Mouse (Mus musculus): ENCODE data around the gene Arsg.
"Not testable (repeated sequence)": the region's sequence is repeated elsewhere in the genome, so short reads cannot be mapped to it uniquely, and the experiment has no call there.

Arsg gene

DNA sequence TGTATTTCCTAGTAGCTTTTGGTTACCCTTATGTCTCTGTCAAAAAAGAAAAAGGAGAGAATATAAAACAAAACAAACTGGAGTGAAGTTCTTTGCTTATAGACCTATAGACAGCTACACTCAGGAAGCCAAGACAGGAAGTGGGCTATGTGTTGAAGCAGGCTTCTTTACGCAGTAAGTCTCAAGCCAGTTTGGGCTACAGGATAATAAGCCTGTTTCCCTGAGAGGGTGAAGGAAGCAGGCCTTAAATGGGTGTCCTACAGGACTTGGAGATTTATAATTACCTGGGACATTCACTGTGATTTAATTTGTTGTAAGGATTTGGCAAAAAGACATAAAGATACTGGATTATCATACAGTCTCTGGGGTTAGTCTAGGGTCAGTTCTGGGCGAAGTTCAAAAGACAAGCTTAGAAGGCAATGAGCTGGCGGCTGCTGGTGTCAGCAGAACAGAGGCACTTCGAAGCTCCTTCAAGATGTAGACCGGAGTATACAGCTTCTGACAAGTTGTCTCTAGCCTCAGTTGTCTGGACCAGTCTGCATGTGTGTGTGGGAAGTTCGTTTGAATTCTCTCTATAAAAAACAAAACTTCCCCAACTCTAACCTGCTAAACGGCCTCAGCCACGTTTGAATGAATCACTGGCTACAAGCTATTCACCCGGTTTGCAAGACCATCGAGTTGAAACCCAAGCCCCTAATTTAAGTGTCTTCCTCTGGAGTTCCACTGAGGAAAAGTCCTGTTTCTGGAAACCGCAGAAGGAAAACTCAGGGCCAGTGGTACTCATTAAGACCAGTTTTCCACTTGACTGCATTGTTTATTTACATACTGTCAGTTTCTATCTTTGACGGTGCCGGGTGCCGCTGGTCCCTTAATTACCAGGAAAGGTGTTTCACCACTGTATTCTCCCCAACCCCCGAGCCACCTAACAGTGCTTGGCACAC lies 2.0 kb upstream of the Arsg start:
- DNase-seq: no peak

DNA sequence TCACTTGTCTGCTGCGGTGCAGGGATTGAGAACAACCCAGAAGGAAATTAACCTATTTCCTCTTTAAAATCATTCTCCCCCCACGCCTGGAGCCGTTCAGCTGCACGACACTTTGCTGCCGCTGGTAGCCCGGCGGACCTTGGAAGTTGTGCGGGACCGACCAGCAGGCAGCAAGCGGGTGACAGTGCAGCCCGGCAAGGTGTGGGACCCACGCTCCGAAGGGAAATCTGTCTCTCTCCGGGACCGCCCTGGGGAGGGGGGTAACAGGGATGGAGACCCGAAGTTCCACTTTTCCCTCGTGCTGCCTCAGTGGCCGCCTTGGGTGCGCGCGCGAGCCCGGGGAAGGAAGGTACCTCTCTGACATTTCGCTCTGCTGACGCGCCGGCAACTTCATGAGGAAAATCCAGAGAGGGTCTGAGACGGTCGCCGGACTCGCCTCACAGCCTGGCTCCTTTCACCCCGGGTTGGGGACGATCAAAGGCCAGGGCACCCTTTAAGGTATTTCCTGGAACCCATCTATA lies 943 bp upstream of the Arsg start:
- peak; percentile 44 to 51 for DNase-seq

DNA sequence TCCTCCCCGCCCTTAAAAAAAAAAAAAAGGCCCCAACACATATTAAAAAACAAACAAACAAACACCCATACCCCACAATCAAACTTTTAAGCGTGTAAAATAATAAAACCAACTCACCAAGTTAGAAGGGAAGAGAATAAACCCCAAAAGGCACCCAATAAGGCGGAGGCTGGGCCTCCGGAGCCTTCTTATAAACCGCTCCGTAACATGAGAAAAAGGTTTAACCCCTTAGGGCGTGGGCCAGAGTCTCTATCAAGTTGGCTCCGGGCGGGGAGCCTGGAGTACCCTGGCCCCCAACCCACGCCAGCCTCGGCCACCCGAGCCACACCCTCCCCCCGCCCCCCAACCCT lies 378 bp upstream of the Arsg start:
- DNase-seq: no peak

DNA sequence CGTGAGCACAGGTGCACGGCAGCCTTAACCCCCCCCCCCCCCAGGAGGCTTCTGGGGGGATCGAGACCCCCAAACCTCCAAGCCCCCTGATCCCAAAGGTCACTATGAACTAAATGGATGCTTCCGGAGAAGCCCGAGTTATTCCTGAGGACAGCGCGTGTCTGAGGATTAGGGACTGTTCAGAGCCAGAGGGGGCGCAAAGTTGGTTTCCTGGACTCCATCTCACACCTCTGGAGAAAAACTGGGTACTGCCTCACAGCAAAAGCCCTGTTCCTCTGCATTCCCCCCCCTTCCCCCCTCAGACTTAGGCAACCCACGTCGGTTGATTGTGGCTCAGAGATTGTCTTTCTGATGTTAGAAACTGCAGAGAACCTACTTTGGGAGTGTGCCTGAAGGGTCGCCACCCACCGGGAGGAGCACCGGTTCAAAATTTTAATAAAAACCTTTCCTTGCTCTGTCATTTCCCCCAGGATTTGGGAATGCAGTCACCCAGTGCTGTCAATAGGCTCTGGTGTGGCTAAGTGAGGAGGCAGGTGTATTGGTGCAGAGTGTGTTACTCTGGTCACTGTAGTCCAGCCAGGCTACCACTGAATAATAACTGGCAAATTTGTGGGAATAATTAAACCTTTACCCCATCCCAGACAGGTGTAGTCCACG lies 1.0 kb downstream of the Arsg start:
- peak in 1 of 2 experiments; percentile 20 for DNase-seq

DNA sequence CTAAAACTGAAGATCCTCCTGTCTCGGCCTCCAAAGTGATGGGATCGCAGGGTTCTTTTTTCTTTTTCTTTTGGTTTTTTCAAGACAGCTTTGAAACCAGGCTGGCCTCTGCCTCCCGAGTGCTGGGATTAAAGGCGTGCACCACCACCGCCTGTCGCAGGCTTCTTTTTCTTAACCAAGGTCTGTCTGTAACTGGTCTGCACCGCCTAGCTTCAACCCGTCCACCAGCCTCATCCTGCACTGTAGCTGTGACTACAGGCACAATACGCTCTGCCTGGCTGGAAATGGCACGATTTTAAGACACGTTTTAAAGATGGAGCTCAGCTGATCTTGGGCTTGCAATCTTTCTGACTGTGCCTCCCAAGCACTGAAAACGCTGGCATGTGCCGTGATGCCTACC lies 1.7 kb downstream of the Arsg start:
- DNase-seq: no peak

DNA sequence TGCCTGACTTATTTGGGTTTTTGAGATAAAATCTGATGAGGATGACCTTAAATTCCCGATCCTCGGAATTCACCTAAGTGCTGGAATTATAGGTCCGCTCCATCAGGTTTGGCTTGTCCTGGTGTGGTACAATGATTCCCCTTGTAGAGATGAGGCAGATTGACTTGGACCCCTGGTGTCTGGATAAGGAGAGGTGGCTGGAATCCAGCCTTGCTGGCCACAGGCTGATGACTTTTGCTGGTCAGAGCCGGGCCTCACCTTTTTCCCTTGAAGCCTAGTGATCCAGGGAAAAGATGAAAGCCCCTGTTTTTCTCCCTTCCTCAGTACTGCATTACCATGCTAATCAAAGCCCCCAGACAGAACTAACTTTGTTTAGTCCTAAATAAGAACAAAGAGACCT lies 2.5 kb downstream of the Arsg start:
- DNase-seq: peak in 1 of 2 experiments; percentile 31

DNA sequence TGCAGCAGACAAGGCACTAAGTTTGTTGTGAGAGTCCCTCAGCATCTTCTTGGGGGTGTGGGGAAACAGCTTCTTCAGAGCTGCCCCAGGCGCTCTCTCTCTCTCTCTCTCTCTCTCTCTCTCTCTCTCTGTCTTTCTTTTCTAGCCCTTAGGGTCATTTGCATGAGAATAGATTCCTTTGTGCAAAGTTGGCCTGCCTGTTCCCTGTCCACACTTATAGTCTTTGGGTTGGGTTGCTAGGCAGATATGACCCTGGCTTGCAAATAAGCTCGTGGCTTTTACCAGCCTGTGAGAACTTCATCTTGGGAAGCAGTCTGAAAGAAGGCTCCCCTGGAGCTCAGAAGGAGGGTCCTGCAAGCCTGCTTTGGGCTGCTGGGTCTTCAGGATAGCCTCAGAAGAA lies 3.1 kb downstream of the Arsg start:
- DNase-seq: no peak

DNA sequence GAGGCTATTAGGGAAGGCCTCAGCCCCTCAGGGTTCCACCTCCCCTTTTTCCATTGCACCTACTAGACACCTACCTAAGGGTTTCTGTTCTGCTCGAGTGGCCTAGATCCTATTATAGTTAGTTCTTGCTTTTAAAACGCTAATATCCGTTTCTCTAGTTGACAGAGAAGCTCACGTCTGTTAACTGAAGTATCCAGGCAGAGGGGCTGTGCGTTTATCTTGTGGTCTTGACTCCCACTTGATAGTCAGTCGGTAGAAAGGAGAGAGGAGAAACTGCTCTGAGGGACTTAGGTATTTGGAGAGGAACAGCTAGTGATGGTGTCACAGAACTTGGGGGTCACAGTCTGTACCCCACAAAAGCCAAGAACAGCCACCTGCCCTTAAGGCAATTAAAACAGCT lies 3.5 kb downstream of the Arsg start:
- DNase-seq: no peak

DNA sequence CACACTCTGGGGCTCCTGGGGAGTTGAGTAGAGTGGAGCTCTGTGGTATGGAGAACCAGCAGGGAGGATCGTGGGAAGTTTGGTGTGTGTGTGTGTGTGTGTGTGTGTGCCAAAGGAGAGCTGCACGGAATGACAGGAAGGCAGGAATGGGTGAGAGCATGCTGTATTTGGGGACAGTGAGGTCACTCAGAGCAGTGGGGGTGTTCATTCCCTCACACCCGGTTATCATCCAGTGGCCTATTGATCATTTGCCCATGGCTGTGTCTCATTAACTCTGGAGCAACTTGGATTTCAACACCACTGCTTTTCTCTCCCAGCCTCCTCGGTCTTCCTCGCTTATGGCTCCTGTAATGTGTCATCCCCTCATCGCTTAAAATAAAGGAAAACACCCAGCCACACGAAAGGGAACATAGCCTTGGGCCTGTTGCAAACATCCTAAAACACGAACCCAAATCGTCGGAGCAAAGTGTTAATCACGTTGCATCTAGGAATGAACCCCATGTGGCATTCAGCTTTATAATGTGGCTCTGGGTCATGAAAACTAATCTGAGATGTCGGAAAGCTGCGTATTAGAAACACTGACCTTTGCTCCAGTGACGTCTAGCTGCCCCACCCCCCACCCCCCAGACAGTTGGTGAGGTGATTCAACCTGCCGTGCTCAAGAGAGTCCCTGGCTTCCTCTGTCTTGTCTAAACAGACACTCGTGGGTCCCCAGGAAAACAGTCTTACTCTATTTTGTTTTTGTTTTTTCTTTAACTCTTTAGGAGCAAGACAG lies 4.6 kb downstream of the Arsg start:
- DNase-seq: no peak

DNA sequence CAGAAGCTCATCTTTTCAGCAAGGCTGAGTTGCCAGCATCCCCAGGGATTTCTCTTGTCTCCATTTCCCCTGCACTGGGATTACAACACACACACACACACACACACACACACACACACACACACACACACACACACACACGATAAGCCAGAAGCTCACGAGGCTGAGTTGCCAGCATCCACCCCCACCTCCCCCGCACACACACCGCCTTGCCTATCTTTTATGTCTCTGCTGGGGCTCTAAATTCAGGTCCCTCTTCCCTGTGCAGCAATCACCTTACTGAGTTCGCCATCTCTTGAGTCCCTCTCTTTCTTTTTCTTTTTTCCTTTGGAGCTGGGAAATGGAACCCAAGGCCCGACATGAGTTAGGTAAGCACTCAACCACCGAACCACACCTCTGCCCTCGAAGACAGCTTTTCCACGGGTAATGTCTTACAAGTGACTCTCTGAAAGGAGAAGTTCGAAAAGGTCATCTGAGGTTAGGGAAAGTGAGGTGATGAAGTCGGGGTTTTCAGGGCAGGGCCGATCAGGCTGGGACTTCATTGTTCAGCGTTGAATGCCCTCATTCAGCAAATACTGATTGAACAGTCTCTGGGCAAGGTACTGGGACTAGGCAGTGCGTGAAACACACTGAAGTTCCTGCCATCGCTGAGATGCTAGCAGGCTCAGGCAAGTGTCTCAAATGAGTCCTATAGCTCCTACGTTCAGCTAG lies 6.6 kb downstream of the Arsg start:
- no peak for DNase-seq

DNA sequence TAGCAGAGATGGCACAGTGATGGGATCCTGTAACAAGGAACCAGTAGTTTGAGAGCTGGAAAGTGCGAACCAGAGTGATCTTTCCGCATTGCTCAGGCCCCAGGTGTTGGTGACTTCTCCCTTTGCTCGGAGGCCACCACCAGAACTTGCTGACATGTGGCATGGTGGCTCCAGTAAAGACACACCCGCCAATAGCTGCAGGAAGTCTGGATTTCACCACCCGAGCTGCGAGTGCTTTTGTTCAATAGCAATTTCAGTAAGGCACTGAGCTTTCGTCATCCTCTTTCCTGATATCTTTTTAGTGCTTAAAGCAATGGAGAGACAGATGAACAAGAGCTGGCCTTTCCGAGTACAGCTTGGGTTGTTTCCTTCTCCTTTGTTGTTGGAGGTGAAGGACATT lies 7.3 kb downstream of the Arsg start:
- DNase-seq: no peak

DNA sequence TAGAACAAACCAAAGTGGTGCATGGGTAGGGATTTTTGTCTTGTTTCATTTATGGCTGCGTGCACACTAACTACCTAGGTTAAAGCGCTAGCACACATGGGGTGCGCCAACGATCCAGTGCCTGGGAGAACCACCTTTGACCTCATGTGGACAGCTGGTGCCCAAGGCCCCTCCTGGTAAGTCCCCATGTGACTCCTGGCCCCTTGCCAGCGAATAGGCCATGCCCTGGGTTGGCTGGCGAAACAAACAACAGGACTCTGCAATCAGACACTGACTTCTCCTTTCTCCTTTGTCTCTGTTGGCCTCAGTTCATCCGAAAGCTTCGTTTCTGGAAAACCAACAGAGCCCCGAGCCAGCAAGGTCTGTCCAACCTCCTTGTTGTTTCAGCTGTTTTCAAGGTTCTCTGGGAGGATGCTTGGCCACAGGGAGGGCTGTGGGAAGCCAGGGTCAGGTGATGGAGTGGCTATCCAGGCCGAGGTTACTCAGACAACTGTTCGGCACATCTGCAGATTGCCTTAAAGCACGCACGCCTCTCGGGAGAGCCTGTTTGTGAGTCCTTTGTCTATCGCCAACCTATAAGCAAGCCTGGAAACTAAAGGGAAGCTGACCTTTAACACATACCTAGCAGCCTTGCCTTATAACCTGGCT lies 12.3 kb downstream of the Arsg start:
- DNase-seq: peak in 1 of 2 experiments; percentile 39

DNA sequence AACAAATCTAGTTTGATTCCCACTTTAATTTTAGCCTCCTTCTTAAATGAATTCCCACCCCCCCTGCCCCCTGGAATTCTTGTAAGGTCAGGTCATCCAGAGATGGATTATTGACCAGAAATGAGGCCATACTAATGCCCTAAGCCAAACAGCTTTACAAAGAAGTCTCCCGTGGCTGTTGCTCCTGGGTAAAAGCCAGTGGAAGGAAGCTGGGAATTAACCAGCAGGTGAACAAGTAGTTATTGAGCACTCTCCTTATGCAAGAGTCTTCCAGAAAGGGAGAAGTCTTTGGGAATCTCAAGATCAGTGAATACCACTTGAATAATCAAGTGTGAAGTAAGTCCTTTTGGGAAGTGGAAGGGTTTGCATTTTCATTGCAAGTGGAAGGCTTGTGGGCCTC lies 13.9 kb downstream of the Arsg start:
- no peak for DNase-seq

DNA sequence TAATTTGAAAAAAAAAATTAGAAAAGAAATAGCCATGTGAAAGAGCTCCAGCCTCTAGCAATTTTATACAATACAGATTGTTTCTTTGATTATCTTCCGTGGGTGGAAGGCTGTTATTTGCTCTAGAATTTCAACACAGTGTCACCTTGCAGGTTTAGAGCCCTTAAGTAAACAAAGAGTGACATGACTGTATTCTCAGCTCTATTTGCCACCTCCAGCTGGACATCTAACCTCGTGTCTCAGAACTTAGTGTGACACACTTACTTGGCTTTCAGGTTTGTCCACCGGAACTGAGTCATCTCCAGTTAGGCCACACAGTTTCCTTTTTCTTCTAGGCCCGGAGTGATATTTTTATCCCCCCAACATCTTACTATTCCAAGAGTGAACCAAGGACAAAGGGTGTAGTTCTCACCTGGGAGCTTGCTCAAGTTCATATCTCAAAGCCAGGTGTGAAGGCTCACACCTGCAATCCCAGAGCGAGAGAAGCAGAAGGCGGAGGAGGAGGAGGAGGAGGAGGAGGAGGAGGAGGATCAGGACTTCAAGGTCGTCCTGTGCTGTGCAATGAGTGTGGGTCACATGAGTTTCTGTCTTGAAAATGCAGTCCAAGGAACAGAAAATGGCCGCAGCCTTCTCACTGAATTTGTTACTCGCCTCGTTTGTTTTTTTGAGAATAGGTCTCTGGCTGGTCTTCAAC lies 15.0 kb downstream of the Arsg start:
- no peak for DNase-seq

DNA sequence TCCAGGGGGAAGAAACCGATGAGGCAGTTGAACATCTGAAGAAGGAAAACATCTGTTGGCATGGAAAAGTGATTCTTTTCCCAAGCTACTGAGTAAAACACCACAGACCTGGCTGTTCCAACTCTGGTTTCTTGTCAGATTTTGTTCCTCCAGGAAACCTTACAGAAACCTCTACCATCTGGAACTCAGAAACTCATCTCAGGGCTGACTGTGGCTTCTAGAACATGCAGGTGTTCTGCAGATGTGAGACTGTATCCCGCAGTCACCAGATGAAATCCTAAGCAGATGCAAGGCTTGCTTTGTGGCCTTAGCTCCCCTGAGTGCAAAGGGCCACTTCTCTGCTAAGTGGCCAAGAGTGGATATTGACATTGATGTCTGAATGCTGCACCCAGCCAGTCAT lies 16.6 kb downstream of the Arsg start:
- DNase-seq: no peak

DNA sequence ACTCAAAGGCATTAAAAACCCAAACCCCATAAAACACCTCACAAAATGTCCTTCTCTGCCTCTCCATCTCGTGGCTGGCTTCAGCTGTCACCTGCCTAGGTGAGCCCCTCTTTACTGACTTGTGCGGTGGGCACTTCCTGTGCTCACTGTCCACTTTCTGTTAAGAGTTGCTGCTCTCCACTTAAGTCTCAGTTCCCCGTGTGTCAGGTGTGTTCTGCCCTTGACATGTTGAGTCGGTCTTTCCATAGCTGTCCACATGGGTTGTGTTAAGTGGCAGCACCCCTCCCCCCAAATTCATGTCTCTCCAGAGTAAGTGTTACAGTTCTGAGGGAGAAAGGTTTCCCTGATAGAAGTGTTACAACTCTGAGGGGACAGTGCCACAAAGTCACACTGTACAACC lies 18.7 kb downstream of the Arsg start:
- DNase-seq: no peak

DNA sequence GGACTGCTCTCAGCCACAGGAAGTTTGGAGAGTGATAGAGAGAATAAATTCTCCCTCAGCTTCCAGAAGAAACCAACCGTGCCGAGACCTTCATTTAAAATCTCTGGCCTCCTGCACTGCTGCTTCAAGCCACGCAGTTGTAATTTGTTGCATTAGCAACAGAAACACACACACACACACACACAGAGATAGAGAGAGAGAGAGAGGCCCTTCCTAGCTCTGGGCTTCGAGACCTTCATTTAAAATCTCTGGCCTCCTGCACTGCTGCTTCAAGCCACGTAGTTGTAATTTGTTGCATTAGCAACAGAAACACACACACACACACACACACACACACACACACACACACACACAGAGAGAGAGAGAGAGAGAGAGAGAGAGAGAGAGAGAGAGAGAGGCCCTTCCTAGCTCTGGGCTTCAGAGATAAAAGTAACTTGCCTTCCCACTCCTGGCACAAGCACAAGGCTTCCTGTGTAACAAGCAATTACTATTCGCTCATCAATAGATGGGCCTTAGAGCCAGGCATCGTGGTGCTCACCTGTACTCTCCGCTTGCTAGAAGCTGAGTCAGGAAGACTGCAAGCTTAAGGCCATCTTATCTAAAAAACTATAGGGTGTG lies 19.8 kb downstream of the Arsg start:
- not testable (repeated sequence) for DNase-seq

DNA sequence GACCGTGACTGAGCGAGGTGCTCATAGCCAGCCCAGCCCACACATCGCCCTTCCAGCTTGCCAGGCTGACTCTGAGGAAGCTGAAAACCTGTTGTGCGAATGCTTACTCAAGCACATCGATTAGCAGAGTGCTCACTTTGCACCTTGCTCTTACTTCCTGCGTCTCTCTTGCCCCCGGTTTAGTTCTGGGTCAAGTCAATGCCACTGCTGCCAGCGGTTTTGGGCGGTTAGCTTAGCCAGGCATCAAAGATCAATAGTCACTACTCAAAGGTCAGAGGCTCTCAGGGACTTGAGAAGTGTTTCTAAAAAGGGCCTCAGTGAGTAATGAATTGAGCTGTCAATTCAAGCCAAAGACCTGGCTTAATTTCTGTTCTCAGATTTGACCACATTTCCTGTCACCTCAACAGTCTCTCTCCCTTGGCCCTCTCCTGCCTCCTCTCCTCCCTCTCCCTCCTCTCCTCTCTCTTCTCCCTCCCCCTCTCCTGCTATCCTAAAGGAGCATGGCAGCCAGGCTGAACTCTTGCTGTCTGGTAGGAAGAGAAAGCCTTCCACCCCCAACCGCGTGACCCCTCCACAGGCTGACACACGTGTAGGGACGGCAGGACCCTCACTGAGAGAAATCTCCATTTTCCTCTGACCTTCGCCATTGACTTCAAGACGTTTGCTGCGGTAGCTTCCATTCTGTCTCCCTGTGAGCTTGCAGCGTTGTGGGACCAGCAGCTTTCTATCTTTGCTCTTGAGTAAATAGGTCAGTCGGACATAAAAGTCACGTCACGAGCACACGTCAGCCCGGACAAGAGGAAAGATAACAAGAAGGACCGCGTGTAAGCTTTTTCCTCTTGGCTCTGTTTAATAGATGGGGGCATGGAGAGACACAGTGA lies 22.0 kb downstream of the Arsg start:
- no peak for DNase-seq

DNA sequence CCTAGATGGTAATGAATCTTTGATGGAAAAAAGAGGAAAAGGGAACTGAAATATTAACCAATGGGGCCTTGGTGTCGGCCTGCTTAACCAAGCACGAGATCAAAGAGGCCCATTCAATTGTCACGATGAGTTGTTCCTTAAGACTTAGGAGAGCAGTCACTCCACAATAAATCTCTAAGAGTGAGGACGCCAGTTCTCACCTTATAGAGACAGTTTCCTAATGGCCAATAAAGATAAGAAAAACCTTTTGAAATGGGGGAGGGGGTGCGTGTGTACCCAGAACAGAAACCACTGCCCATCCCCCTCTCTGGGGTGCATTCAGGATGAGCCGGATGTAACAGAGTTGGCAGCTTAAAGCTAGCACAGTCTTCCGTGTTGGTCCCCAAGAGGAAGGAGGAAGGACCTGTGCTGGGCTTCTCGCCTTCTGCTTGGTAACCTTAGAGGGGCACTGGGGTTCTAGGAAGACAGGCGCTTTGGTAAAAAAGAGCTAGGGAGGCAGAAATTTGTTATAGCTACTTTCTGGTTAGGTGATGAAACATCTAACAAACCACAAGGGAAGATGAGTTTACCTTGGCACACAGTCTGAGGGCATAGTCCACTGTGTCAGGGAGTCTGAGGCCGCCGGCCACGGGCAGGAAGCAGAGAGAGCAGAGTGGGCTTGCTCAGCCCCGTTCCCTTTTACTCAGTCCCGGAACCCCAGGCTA lies 22.7 kb downstream of the Arsg start:
- DNase-seq: no peak
